Mouse (Mus musculus) midbrain, postnatal 0 days (tissue): ENCODE data around the gene Dhx37. TPM values are rescaled to one million over a fixed set of nuclear protein-coding genes. Genes with fewer than 3 reads are reported as not detected.

ENCODE experiments used
- ATAC-seq: fragments of 200-750 bp; cut with Nextera tagmentation; 2 replicates; pipeline ENCODE4 v1.8.0; 2017; ENCODE audit warnings: moderate number of reproducible peaks, mild to moderate bottlenecking, moderate TSS enrichment, moderate library complexity; ENCODE audit not compliant: low FRiP score
- DNase-seq: peaks from one replicate; pipeline ENCODE4 v3.0.0-alpha.2; 2015; ENCODE audit warnings: low spot score
- H3K27ac ChIP-seq: fragments of 300-500 bp; sonication (generic); 2 replicates; pipeline ENCODE4 v1.5.1; 2014; ENCODE audit warnings: low read depth, mild to moderate bottlenecking, low read length, mixed read lengths
- H3K27me3 ChIP-seq: fragments of 300-500 bp; sonication (generic); 2 replicates; pipeline ENCODE4 v1.6.1; 2014; ENCODE audit warnings: low read length, control low read depth, mixed read lengths; ENCODE audit not compliant: insufficient read depth
- H3K36me3 ChIP-seq: fragments of 300-500 bp; sonication (generic); 2 replicates; pipeline ENCODE4 v1.6.1; 2014; ENCODE audit warnings: low read length, control low read depth, mixed read lengths; ENCODE audit not compliant: insufficient read depth
- H3K4me1 ChIP-seq: fragments of 300-500 bp; sonication (generic); 2 replicates; pipeline ENCODE4 v1.6.1; 2014; ENCODE audit warnings: mild to moderate bottlenecking, control low read depth, antibody characterized with exemption, low read length, mixed read lengths; ENCODE audit not compliant: insufficient read depth
- H3K4me2 ChIP-seq: fragments of 300-500 bp; sonication (generic); 2 replicates; pipeline ENCODE4 v1.6.1; 2014; ENCODE audit warnings: low read depth, mild to moderate bottlenecking, low read length, mixed read lengths; ENCODE audit not compliant: poor library complexity, severe bottlenecking
- H3K4me3 ChIP-seq: fragments of 300-500 bp; sonication (generic); 2 replicates; pipeline ENCODE4 v1.5.1; 2014; ENCODE audit warnings: low read depth, mild to moderate bottlenecking, low read length, moderate library complexity
- H3K9ac ChIP-seq: fragments of 300-500 bp; sonication (generic); replicated peaks from 2 replicates; pipeline ENCODE4 v1.6.1; 2014; ENCODE audit warnings: mild to moderate bottlenecking, low read length, moderate library complexity, mixed read lengths; ENCODE audit not compliant: poor library complexity, severe bottlenecking
- H3K9me3 ChIP-seq: fragments of 300-500 bp; sonication (generic); 2 replicates; pipeline ENCODE4 v1.6.1; 2016; ENCODE audit warnings: low read length, control low read depth
- CTCF ChIP-seq: IDR thresholded peaks from 2 replicates; pipeline ENCODE4 v1.5.1; 2016; ENCODE audit warnings: antibody characterized with exemption, mild to moderate bottlenecking
- WGBS: fragments of 180-500 bp; shearing (Covaris S2); extraction: QIAGEN DNeasy Blood & Tissue Kit; methylation state at CpG from one replicate; pipeline ENCODE4 v1.1.7; 2014; 5-methylcytosine and 5-hydroxymethylcytosine counted together
- polyA plus RNA-seq: library from polyadenylated mRNA; unstranded; fragments of >200 nt; fragmentation: Nextera tagmentation; extraction: Ambion mirVana; gene quantifications from 2 replicates; pipeline ENCODE4 v1.2.1, GENCODE M21; 2015
- total RNA-seq: library from RNA; depleted of rRNA; stranded (reverse); fragments of >200 nt; gene quantifications from 2 replicates; pipeline ENCODE4 v1.2.3, GENCODE M21; 2014

The Dhx37 gene
- total and polyA plus RNA-seq, 2 experiments from 2014 or later, result 10.9 to 32.9 TPM

- no peaks in the 10 kb centered on the region for H3K27me3 ChIP-seq
- peaks cover 22% of the 10 kb centered on the region; the same call in 1 of the 2 replicates for H3K36me3 ChIP-seq
- H3K9me3 ChIP-seq, result no peaks in the 10 kb centered on the region
- no peak overlapping the region for H3K4me2 ChIP-seq
- TF ChIP-seq CTCF, result no peak
- no peaks in the 10 kb centered on the region for H3K4me1 ChIP-seq
- DNase-seq, result no peak
- H3K9ac ChIP-seq, result no peak overlapping the region
- no peak for ATAC-seq
- 91% methylated on average over 6 of the region's 6 CpGs for WGBS
- no peak overlapping the region for H3K4me3 ChIP-seq
- no peak overlapping the region for H3K27ac ChIP-seq
Measured at GRCm38 (mm10) chr5:125457538-125457937, 23.6 kb upstream of the Dhx37 start.

DNA sequence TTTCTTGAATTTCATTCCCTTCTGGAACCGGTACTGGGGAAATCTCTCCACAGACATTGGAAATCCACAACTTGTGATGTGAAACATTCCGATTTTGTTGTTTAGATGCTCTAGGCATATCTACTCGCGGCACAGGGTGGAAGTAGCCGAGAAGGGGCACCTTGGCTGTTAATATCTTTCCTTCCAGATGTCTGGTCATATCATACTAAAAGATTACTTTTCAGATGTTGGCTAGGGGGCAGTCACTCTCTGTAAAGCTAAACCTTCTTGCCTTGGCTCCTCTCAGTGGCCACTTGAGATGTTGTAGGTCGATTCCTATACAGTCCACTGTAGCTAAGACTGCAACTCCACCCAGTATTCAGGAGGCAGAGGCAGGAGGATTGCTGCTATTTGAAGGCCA, 22.2 kb upstream of the Dhx37 start:
- Histone ChIP-seq H3K9me3 (no peaks in the 10 kb centered on the region), H3K4me3 (no peak overlapping the region), H3K36me3 (peaks cover 28% of the 10 kb centered on the region; the same call in 1 of the 2 replicates), H3K4me2 (no peak overlapping the region), H3K27ac (no peak overlapping the region), H3K27me3 (no peaks in the 10 kb centered on the region), H3K4me1 (no peaks in the 10 kb centered on the region), H3K9ac (no peak overlapping the region)
- ATAC-seq (no peak), DNase-seq (no peak)
- TF ChIP-seq CTCF, result no peak
- WGBS, result 95% methylated on average over 6 of the region's 6 CpGs

GRCm38 (mm10) chr5:125452573-125452972, 18.7 kb upstream of the Dhx37 start:
- 91% methylated on average over 9 of the region's 9 CpGs for WGBS
- H3K27ac ChIP-seq, result no peak overlapping the region
- no peak overlapping the region for H3K4me2 ChIP-seq
- H3K36me3 ChIP-seq, result peaks cover 28% of the 10 kb centered on the region; the same call in 1 of the 2 replicates
- H3K4me1 ChIP-seq, result no peaks in the 10 kb centered on the region
- no peak overlapping the region for H3K4me3 ChIP-seq
- H3K9me3 ChIP-seq, result no peaks in the 10 kb centered on the region
- TF ChIP-seq CTCF, result no peak
- no peaks in the 10 kb centered on the region for H3K27me3 ChIP-seq
- DNase-seq (no peak), ATAC-seq (no peak)
- no peak overlapping the region for H3K9ac ChIP-seq

GRCm38 (mm10) chr5:125449306-125449705, 15.4 kb upstream of the Dhx37 start:
- no peak for TF ChIP-seq CTCF
- Histone ChIP-seq H3K9ac (no peak overlapping the region), H3K4me1 (no peaks in the 10 kb centered on the region), H3K27ac (no peak overlapping the region), H3K27me3 (no peaks in the 10 kb centered on the region), H3K4me3 (no peak overlapping the region), H3K36me3 (peaks cover 16% of the 10 kb centered on the region; the same call in 1 of the 2 replicates), H3K9me3 (no peaks in the 10 kb centered on the region), H3K4me2 (no peak overlapping the region)
- DNase-seq (no peak), ATAC-seq (no peak)
- WGBS, result 86% methylated on average over 5 of the region's 5 CpGs

DNA sequence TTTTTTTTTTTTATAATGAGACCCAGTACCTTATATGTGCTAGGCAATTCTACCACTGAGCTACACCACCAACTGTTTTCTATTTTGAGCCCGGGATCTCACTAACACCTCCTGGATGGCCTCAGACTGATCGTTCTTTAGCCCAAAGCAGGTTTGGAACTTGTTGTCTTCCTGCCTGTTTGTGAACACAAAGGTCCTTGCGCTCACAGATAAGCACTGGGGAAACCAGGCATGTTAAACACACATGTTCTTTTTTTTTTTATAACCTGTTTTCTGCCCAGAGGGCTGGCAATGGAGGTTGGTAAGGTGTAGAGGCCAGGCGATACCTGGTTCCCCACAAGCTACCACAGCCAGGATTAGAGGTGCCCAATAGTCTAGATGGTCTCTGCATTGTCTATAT, 14.7 kb upstream of the Dhx37 start:
- TF ChIP-seq CTCF, result no peak
- ATAC-seq, result no peak
- H3K4me2 ChIP-seq, result no peak overlapping the region
- no peak for DNase-seq
- no peak overlapping the region for H3K4me3 ChIP-seq
- no peaks in the 10 kb centered on the region for H3K9me3 ChIP-seq
- peaks cover 14% of the 10 kb centered on the region; the same call in 1 of the 2 replicates for H3K36me3 ChIP-seq
- H3K27ac ChIP-seq, result no peak overlapping the region
- H3K27me3 ChIP-seq, result no peaks in the 10 kb centered on the region
- H3K9ac ChIP-seq, result no peak overlapping the region
- 96% methylated on average over 4 of the region's 4 CpGs for WGBS
- H3K4me1 ChIP-seq, result no peaks in the 10 kb centered on the region

- H3K27ac ChIP-seq, result no peak overlapping the region
- TF ChIP-seq CTCF, result no peak
- ATAC-seq (no peak), DNase-seq (no peak)
- H3K27me3 ChIP-seq, result no peaks in the 10 kb centered on the region
- H3K4me3 ChIP-seq, result no peak overlapping the region
- H3K9me3 ChIP-seq, result no peaks in the 10 kb centered on the region
- peaks cover 11% of the 10 kb centered on the region; the same call in 1 of the 2 replicates for H3K36me3 ChIP-seq
- H3K4me2 ChIP-seq, result no peak overlapping the region
- 80% methylated on average over 3 of the region's 3 CpGs for WGBS
- no peaks in the 10 kb centered on the region for H3K4me1 ChIP-seq
- no peak overlapping the region for H3K9ac ChIP-seq
Measured at GRCm38 (mm10) chr5:125448026-125448425, 14.1 kb upstream of the Dhx37 start.
